In the genomic region with DNA sequence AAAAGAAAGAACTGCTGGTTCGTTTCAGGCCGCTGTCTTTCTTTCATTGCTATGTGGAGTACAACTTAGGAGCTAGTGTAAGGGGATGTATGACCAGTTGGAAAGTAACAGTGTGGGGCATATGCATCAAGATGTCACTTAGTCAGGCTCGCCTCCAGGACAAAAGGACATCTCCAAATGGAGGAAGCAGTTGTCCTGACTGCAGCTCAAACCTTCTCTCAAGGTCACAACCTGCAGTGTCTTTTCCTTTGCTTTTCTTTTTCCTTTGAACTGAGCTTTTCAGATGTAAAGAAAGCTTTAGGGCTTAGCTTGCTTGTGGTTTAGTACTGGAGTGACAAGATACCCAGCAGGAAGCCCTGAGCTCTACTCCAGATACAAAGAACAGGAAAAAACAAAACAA, we compare ENCODE assay signal across 17 mouse cellular contexts.
"Had no signal": no experiment of that assay in that cellular context is flagged by ENCODE, and none has a peak within 500 bp of the region (broad histone marks: within the 10 kb centered on the region; RNA-seq: fewer than 3 reads in every experiment).

No protein-coding gene starts in this region.

- ATAC-seq: midbrain, embryonic 16.5 days had no signal

- H3K27ac ChIP-seq: midbrain, embryonic 10.5 days; midbrain, embryonic 12.5 days; neural tube, embryonic 13.5 days; neural tube, embryonic 15.5 days; stomach, embryonic 15.5 days; stomach, postnatal 0 days had no signal

- DNase-seq: lung, adult 18-20 months; lung, embryonic 14.5 days; lung, postnatal 10 days; lung, postnatal 4 days; midbrain, embryonic 14.5 days; right cerebral cortex, postnatal 14 days; thymus, adult 2 months; thymus, postnatal 14 days; thymus, postnatal 36 days had no signal

- H3K27me3 ChIP-seq: midbrain, embryonic 12.5 days; neural tube, embryonic 13.5 days; neural tube, embryonic 15.5 days; stomach, embryonic 15.5 days had no signal

- H3K36me3 ChIP-seq: midbrain, embryonic 10.5 days; midbrain, embryonic 12.5 days; neural tube, embryonic 13.5 days; neural tube, embryonic 15.5 days; stomach, embryonic 15.5 days had no signal

- H3K9me3 ChIP-seq: midbrain, embryonic 10.5 days; midbrain, embryonic 12.5 days; neural tube, embryonic 13.5 days; neural tube, embryonic 15.5 days; stomach, embryonic 15.5 days had no signal

- H3K4me3 ChIP-seq: midbrain, embryonic 10.5 days; midbrain, embryonic 12.5 days; myocyte; neural tube, embryonic 13.5 days; neural tube, embryonic 15.5 days; stomach, embryonic 15.5 days had no signal

- H3K4me2 ChIP-seq: lung, embryonic 14.5 days; midbrain, embryonic 12.5 days; neural tube, embryonic 13.5 days; neural tube, embryonic 15.5 days; stomach, embryonic 15.5 days had no signal

- H3K4me1 ChIP-seq: neural tube, embryonic 15.5 days; stomach, embryonic 15.5 days had no signal

- H3K9ac ChIP-seq: lung, embryonic 14.5 days; midbrain, embryonic 12.5 days; neural tube, embryonic 13.5 days; neural tube, embryonic 15.5 days; stomach, embryonic 15.5 days had no signal
